Mouse (Mus musculus): ENCODE measurements around the gene Olfr56.

DNA sequence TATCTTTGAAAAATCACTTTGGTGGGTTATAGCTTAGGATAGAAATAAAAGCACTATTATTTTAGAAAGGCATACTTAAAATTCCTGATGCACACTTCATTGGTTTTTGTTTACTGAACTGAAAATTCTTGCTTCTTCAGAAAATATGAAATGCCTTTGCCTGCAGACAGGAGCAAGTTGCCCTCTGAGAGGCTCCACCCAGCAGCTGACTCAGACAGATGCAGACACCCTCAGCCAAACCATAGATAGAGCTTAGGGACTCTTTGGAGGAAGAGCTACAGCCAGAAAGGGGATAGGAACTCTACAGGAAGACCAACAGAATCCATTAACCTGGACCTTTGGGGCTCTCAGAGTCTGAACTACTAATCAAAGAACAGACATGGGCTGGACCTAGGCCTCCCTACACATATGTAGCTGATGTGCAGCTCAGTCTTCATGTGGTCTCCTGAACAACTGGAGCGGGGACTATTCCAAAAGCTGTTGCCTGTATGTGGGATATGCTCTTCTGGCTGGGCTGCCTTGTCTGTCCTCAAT, 113.4 kb downstream of the Olfr56 start:
- no peak for TF ChIP-seq CTCF (IDR thresholded peaks at IDR 0.05; ENCODE audit: borderline replicate concordance, control insufficient read depth, extremely low read depth, insufficient read depth, low read length, poor library complexity)
- no peak for TF ChIP-seq POLR2A (IDR thresholded peaks at IDR 0.05; ENCODE audit: control insufficient read depth, extremely low read depth, insufficient read depth, low read length, poor library complexity)
